Mouse (Mus musculus) sigmoid colon, adult 10 weeks (tissue): Measurements from ENCODE around the gene Hist1h2ak. TPM values are rescaled to one million over a fixed set of nuclear protein-coding genes. Genes with fewer than 3 reads are reported as not detected.

Experiments
- polyA plus RNA-seq: library from polyadenylated mRNA; stranded (reverse); fragments of 350-450 nt; fragmentation: Illumina TruSeq; extraction: RNeasy Lipid Tissue Mini Kit (QIAGEN cat#74804); gene quantifications from one replicate; pipeline ENCODE4 v1.2.3, GENCODE M21; 2014; ENCODE audit warnings: low read depth, low replicate concordance

The Hist1h2ak gene
- polyA plus RNA-seq, result not detected

DNA sequence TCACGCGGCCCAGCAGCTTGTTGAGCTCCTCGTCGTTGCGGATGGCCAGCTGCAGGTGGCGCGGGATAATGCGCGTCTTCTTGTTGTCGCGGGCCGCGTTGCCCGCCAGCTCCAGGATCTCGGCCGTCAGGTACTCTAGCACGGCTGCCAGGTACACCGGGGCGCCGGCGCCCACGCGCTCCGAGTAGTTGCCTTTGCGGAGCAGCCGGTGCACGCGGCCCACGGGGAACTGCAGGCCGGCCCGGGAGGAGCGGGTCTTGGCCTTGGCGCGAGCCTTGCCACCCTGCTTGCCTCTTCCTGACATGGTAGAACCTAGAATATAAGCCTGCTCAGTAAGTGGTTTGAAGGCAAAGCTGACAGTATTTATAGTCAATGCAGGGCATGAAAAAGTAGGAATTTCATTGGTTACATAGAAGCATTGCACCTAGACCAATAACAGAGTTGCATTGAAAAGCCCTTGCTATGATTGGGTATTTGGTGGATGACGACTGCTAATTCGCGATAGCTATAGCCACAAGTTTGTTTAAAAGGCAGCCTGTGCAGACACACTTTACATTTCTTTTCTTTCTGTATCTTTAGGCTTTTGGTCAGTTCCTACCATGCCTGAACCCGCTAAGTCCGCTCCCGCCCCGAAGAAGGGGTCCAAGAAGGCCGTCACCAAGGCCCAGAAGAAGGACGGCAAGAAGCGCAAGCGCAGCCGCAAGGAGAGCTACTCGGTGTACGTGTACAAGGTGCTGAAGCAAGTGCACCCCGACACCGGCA, at the start of gene Hist1h2ak, which contains the start of gene Hist1h2bn:
Gene Hist1h2ak (minus strand): TSS at position 304 of the 762 bp plus-strand sequence.
Gene Hist1h2bn (plus strand): TSS at position 600 of the 762 bp plus-strand sequence.

DNA sequence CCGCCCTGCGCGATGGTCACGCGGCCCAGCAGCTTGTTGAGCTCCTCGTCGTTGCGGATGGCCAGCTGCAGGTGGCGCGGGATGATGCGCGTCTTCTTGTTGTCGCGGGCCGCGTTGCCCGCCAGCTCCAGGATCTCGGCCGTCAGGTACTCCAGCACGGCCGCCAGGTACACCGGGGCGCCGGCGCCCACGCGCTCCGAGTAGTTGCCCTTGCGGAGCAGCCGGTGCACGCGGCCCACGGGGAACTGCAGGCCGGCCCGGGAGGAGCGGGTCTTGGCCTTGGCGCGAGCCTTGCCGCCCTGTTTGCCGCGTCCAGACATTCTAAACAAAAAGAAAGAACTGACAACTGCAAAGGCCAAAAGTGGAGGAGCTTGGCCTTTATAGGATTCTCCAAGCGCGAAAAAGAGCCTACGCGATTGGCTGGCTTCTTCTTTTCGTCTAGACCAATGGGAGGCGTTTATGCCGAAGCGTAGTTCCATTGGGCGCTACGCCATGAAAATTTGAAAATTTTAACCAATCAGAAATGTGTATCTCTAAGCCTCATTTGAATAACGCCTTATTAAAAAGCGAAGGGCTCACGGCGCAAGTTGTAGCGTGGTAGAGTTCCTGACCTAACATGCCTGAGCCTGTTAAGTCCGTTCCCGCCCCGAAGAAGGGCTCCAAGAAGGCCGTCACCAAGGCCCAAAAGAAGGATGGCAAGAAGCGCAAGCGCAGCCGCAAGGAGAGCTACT, 33.4 kb upstream of the Hist1h2ak start, which contains the start of the genes Hist1h2an and Hist1h2bp:
Gene Hist1h2an (minus strand): TSS at position 320 of the 731 bp plus-strand sequence.
Gene Hist1h2bp (plus strand): TSS at position 563 of the 731 bp plus-strand sequence.

DNA sequence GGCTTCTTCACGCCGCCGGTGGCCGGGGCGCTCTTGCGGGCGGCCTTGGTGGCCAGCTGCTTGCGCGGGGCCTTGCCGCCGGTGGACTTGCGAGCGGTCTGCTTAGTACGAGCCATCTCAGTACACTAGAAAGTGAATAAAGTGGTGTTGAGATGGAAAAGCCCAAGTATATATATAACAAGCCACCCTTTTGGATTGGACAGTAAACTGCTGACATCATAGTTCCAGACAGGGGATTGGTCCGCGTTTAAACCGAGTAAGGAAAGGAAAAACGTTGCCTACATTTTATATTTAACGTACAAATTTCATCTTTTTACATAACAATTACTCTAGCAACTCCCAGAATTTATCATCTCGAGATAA, 29.6 kb upstream of the Hist1h2ak start, which contains the start of gene Hist1h3i:
Gene Hist1h3i (minus strand): TSS at position 116 of the 363 bp plus-strand sequence.

DNA sequence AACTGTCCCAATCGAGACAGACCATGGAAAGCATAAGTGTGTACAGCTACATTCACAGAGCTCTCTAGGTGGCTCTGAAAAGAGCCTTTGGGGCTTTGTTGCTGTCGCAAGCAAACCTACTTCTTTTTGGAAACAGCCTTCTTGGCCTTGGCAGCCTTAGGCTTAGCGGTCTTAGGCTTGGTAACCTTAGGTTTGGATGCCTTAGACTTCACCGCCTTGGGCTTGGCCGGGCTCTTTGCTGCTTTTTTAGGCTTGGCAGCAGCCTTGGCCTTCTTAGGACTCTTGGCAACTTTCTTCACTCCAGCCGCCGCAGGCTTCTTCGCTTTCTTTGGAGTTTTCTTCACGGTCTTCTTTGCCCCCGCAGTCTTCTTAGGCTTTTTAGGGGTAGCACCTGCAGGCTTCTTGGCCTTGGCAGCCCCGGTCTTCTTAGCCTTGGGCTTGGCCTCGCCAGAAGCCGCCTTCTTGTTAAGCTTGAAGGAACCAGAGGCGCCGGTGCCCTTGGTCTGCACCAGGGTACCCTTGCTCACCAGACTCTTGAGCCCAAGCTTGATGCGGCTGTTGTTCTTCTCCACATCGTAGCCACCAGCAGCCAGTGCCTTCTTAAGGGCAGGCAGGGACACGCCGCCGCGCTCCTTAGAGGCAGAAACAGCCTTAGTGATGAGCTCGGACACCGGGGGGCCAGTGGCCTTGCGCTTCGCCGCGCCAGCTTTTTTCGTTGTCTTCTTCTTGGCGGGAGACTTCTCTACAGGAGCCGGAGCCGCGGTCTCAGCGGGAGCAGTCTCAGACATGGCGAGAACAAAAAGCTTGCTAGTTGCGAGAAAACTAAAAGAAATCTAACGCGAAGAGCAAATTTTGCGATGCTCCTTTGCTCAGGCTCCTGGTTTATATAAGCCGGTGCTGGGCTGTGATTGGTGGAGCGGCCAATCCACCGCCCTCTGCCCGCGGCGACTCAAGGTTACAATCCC, 26.4 kb upstream of the Hist1h2ak start, which contains the start of gene Hist1h1b:
Gene Hist1h1b (minus strand): TSS at position 859 of the 965 bp plus-strand sequence.

DNA sequence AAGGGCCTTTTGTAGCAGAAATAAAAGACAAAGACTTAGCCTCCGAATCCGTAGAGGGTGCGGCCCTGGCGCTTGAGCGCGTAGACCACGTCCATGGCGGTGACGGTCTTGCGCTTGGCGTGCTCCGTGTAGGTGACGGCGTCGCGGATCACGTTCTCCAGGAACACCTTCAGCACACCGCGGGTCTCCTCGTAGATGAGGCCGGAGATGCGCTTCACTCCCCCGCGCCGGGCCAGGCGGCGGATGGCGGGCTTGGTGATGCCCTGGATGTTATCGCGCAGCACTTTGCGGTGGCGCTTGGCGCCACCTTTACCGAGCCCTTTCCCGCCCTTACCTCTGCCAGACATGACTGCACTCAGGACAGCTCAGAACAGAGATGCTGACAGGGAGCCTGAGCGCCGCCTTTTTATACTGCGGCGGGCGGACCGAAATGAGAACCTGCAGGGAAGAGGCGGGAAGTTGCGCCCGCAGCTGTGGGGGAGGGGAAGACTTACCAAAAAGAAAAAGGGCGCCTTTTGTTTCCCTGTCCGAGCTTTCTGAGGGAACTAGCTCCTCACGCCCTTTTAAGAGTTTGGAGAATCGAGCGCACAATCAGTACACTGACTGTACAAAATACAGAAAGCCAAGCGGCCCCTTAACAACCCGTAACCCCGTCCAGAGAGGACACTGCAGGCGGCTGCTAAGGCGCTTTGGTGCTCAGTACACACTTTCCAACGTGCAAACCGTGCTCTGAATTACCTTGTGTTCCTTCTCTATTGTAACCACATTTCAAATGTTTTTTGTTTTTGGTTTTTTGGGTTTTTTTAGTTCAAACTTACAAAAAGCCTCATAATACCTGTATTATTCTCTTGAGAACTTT, 3.2 kb downstream of the Hist1h2ak start, which contains the start of gene Hist1h4k:
Gene Hist1h4k (minus strand): TSS at position 347 of the 859 bp plus-strand sequence.

DNA sequence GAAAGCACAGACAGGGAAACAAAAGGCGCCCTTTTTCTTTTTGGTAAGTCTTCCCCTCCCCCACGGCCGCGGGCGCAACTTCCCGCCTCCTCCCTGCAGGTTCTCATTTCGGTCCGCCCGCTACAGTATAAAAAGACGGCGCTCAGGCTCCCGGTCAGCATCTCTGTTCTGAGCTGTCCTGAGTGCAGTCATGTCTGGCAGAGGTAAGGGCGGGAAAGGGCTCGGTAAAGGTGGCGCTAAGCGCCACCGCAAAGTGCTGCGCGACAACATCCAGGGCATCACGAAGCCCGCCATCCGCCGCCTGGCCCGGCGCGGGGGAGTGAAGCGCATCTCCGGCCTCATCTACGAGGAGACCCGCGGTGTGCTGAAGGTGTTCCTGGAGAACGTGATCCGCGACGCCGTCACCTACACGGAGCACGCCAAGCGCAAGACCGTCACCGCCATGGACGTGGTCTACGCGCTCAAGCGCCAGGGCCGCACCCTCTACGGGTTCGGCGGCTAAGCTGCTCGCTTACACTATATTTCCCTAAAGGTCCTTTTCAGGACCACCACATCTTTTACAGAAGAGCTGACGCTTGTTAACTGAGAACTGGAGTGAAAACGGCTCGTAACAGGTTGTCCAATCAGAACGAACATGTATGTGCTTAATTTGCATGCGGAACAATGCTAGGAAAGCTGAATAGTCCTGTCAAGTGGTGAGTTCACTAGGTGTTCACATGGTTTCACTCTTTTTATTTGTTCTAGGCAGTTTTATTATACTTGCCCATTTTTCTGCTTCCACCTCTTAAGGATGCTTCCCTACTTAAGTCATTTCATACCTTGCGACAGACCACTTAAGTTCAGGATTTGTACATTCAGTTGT, 18.5 kb downstream of the Hist1h2ak start, which contains the start of gene Hist1h4j:
Gene Hist1h4j (plus strand): TSS at position 159 of the 862 bp plus-strand sequence.

GRCm38 (mm10) chr13:21721757-21722372, 31.8 kb downstream of the Hist1h2ak start, which contains the start of gene Hist1h2bm:
TSS of gene Hist1h2bm (plus strand) at chr13:21722044.

DNA sequence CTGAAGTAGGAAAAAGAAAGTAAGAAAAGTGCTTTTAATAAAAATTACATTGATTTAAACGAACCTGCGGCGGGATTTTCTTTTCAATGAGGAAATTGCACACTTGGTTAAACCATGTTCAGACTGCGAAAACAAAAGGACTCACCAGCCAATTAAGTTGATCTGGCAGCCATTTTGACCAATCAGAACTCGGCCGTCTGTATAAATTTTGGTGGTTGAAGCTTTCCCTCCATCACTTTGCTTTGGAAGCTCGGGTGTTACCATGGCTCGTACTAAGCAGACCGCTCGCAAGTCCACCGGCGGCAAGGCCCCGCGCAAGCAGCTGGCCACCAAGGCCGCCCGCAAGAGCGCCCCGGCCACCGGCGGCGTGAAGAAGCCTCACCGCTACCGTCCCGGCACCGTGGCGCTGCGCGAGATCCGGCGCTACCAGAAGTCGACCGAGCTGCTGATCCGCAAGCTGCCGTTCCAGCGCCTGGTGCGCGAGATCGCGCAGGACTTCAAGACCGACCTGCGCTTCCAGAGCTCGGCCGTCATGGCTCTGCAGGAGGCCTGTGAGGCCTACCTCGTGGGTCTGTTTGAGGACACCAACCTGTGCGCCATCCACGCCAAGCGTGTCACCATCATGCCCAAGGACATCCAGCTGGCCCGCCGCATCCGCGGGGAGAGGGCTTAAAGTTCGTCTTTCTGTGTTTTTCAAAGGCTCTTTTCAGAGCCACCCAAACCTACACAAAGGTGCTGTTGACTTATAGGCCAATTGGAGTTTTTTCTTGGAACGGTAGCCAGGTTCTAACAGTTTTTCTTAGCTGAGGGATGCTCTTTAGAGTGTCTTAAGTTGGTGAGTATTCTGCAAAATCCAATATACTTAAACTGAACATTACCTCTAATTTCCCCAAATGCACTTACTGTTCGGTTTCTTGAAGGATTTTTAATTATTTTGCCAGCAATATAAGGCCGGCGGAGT, 36.0 kb downstream of the Hist1h2ak start, which contains the start of gene Hist1h3h:
Gene Hist1h3h (plus strand): TSS at position 263 of the 961 bp plus-strand sequence.

DNA sequence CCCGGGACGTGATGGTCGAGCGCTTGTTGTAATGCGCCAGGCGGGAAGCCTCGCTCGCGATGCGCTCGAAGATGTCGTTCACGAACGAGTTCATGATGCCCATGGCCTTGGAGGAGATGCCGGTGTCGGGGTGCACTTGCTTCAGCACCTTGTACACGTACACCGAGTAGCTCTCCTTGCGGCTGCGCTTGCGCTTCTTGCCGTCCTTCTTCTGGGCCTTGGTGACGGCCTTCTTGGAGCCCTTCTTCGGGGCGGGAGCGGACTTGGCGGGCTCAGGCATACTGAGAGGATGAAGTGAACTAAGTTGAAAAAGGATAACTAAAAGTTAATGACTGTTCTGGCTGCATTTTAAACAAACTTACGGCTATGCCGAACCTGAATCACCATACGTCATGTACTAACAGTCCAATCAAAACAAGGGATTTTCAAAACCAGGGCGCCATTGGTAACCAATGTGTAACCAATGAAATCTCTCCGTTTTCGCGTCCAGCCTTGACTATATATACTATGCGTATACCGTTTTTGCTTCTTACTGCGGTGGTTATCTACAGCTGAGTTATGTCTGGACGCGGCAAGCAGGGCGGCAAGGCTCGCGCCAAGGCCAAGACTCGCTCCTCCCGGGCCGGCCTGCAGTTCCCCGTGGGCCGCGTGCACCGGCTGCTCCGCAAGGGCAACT, 37.6 kb downstream of the Hist1h2ak start, which contains the start of the genes Hist1h2bl and Hist1h2ai:
Gene Hist1h2bl (minus strand): TSS at position 280 of the 676 bp plus-strand sequence.
Gene Hist1h2ai (plus strand): TSS at position 559 of the 676 bp plus-strand sequence.

Other genes with a start within 250 kb of the Hist1h2ak start
- gene Zkscan8, start 222.7 kb downstream of the Hist1h2ak start, polyA plus RNA-seq, result 33.2 TPM
- gene Olfr1366, start 211.0 kb downstream of the Hist1h2ak start, polyA plus RNA-seq, result not detected
- not detected for gene Olfr1535, start 193.9 kb downstream of the Hist1h2ak start, polyA plus RNA-seq
- gene Olfr1364, start 172.1 kb downstream of the Hist1h2ak start, polyA plus RNA-seq, result not detected
- gene Olfr1362, start 139.8 kb downstream of the Hist1h2ak start, polyA plus RNA-seq, result not detected
- not detected for gene Olfr11, start 111.3 kb downstream of the Hist1h2ak start, polyA plus RNA-seq
- not detected for gene Olfr1361, start 90.4 kb downstream of the Hist1h2ak start, polyA plus RNA-seq
- gene Olfr1360, start 76.4 kb downstream of the Hist1h2ak start, polyA plus RNA-seq, result not detected
- not detected for gene Olfr1359, start 55.7 kb downstream of the Hist1h2ak start, polyA plus RNA-seq
- gene Hist1h2bl, start 37.7 kb downstream of the Hist1h2ak start, polyA plus RNA-seq, result not detected
- gene Hist1h2ai, start 37.4 kb downstream of the Hist1h2ak start, polyA plus RNA-seq, result not detected
- gene Hist1h3h, start 36.2 kb downstream of the Hist1h2ak start, polyA plus RNA-seq, result not detected
- not detected for gene Hist1h2bm, start 31.8 kb downstream of the Hist1h2ak start, polyA plus RNA-seq
- gene Hist1h4j, start 18.8 kb downstream of the Hist1h2ak start, polyA plus RNA-seq, result 4.2 TPM
- gene Hist1h4k, start 3.3 kb downstream of the Hist1h2ak start, polyA plus RNA-seq, result not detected
- gene Hist1h2bn, start 296 bp upstream of the Hist1h2ak start, polyA plus RNA-seq, result not detected
- gene Hist1h1b, start 26.8 kb upstream of the Hist1h2ak start, polyA plus RNA-seq, result not detected
- not detected for gene Hist1h3i, start 29.5 kb upstream of the Hist1h2ak start, polyA plus RNA-seq
- gene Hist1h2an, start 33.4 kb upstream of the Hist1h2ak start, polyA plus RNA-seq, result not detected
- gene Hist1h2bp, start 33.6 kb upstream of the Hist1h2ak start, polyA plus RNA-seq, result not detected
- gene Hist1h2bq, start 56.4 kb upstream of the Hist1h2ak start, polyA plus RNA-seq, result 1.1 TPM
- gene Hist1h2ao, start 56.6 kb upstream of the Hist1h2ak start, polyA plus RNA-seq, result not detected
- not detected for gene Hist1h4m, start 57.9 kb upstream of the Hist1h2ak start, polyA plus RNA-seq
- gene Hist1h4n, start 78.4 kb upstream of the Hist1h2ak start, polyA plus RNA-seq, result not detected
- not detected for gene Hist1h2ap, start 79.7 kb upstream of the Hist1h2ak start, polyA plus RNA-seq
- 5.3 TPM for gene Hist1h2br, start 79.9 kb upstream of the Hist1h2ak start, polyA plus RNA-seq
- gene Zfp184, start 191.3 kb upstream of the Hist1h2ak start, polyA plus RNA-seq, result 1.9 TPM
- not detected for gene Pom121l2, start 227.4 kb upstream of the Hist1h2ak start, polyA plus RNA-seq